Mouse (Mus musculus) megakaryocyte-erythroid progenitor cell, adult 5 weeks (primary cell): ENCODE measurements around the gene Gm3238. TPM values are rescaled to one million over a fixed set of nuclear protein-coding genes. Genes with fewer than 3 reads are reported as not detected.

Source experiments
- polyA plus RNA-seq: library from polyadenylated mRNA; stranded (reverse); fragments of >175 nt; gene quantifications from 2 replicates; pipeline ENCODE4 v1.2.3, GENCODE M21; 2012

Gm3238 gene
- polyA plus RNA-seq, result not detected in 2 replicates

GRCm38 (mm10) chr10:77771225-77771624, at the start of gene Gm3238:
TSS of gene Gm3238 (minus strand) at chr10:77771325.

GRCm38 (mm10) chr10:77814382-77814781, 43.3 kb upstream of the Gm3238 start, which contains the start of gene Gm2696:
TSS of gene Gm2696 (plus strand) at chr10:77814682.

GRCm38 (mm10) chr10:77811743-77812142, 40.6 kb upstream of the Gm3238 start, which contains the start of gene Gm9507:
TSS of gene Gm9507 (minus strand) at chr10:77811843.

GRCm38 (mm10) chr10:77798921-77799508, 27.9 kb upstream of the Gm3238 start, which contains the start of gene Gm19668:
TSS of gene Gm19668 (minus strand) at chr10:77799133.

GRCm38 (mm10) chr10:77794976-77795375, 23.9 kb upstream of the Gm3238 start, which contains the start of gene Gm9639:
TSS of gene Gm9639 (minus strand) at chr10:77795076.

GRCm38 (mm10) chr10:77787876-77788275, 16.8 kb upstream of the Gm3238 start, which contains the start of gene Gm7137:
TSS of gene Gm7137 (minus strand) at chr10:77788200.

GRCm38 (mm10) chr10:77782442-77782841, 11.3 kb upstream of the Gm3238 start, which contains the start of gene Gm3250:
TSS of gene Gm3250 (minus strand) at chr10:77782542.

GRCm38 (mm10) chr10:77776844-77777243, 5.7 kb upstream of the Gm3238 start, which contains the start of gene Gm7138:
TSS of gene Gm7138 (minus strand) at chr10:77776944.

GRCm38 (mm10) chr10:77759582-77759981, 11.5 kb downstream of the Gm3238 start, which contains the start of gene Gm3233:
TSS of gene Gm3233 (minus strand) at chr10:77759682.

GRCm38 (mm10) chr10:77751254-77751653, 19.9 kb downstream of the Gm3238 start, which contains the start of gene Gm9736:
TSS of gene Gm9736 (minus strand) at chr10:77751354.

GRCm38 (mm10) chr10:77741924-77742688, 29.0 kb downstream of the Gm3238 start, which contains the start of gene Gm18596:
TSS of gene Gm18596 (minus strand) at chr10:77742638.

GRCm38 (mm10) chr10:77726186-77726585, 44.9 kb downstream of the Gm3238 start, which contains the start of gene Gm10100:
TSS of gene Gm10100 (plus strand) at chr10:77726486.

Other genes starting within 250 kb of the Gm3238 start
- gene Itgb2, start 241.1 kb downstream of the Gm3238 start, polyA plus RNA-seq, result 23.7 and 24.8 TPM in 2 replicates
- 119 and 164 TPM in 2 replicates for gene Pttg1ip, start 189.6 kb downstream of the Gm3238 start, polyA plus RNA-seq
- gene Sumo3, start 165.2 kb downstream of the Gm3238 start, polyA plus RNA-seq, result 207 and 270 TPM in 2 replicates
- gene Gm49325, start 165.1 kb downstream of the Gm3238 start, polyA plus RNA-seq, result 2.6 TPM in 1 of 2 replicates, not detected in the other
- 43.2 and 45.3 TPM in 2 replicates for gene Ube2g2, start 149.1 kb downstream of the Gm3238 start, polyA plus RNA-seq
- gene Tspear, start 84.8 kb downstream of the Gm3238 start, polyA plus RNA-seq, result 0.16 and 0.70 TPM in 2 replicates
- gene Gm19402, start 80.6 kb downstream of the Gm3238 start, polyA plus RNA-seq, result not detected in 2 replicates
- 0.09 TPM in 1 of 2 replicates, not detected in the other for gene Gm9508, start 74.1 kb downstream of the Gm3238 start, polyA plus RNA-seq
- gene Gm10272, start 64.7 kb downstream of the Gm3238 start, polyA plus RNA-seq, result not detected in 2 replicates
- not detected in 2 replicates for gene Gm10024, start 59.9 kb downstream of the Gm3238 start, polyA plus RNA-seq
- not detected in 2 replicates for gene Gm10142, start 55.5 kb downstream of the Gm3238 start, polyA plus RNA-seq
- gene Krtap12-1, start 50.7 kb downstream of the Gm3238 start, polyA plus RNA-seq, result not detected in 2 replicates
- not detected in 2 replicates for gene Gm10100, start 44.8 kb downstream of the Gm3238 start, polyA plus RNA-seq
- gene Gm18596, start 28.7 kb downstream of the Gm3238 start, polyA plus RNA-seq, result not detected in 2 replicates
- gene Gm9736, start 20.0 kb downstream of the Gm3238 start, polyA plus RNA-seq, result not detected in 2 replicates
- gene Gm3233, start 11.6 kb downstream of the Gm3238 start, polyA plus RNA-seq, result not detected in 2 replicates
- gene Gm7138, start 5.6 kb upstream of the Gm3238 start, polyA plus RNA-seq, result not detected in 2 replicates
- gene Gm3250, start 11.2 kb upstream of the Gm3238 start, polyA plus RNA-seq, result not detected in 2 replicates
- gene Gm7137, start 16.9 kb upstream of the Gm3238 start, polyA plus RNA-seq, result not detected in 2 replicates
- not detected in 2 replicates for gene Gm9639, start 23.8 kb upstream of the Gm3238 start, polyA plus RNA-seq
- not detected in 2 replicates for gene Gm19668, start 27.8 kb upstream of the Gm3238 start, polyA plus RNA-seq
- gene Gm9507, start 40.5 kb upstream of the Gm3238 start, polyA plus RNA-seq, result not detected in 2 replicates
- gene Gm2696, start 43.4 kb upstream of the Gm3238 start, polyA plus RNA-seq, result not detected in 2 replicates
- not detected in 2 replicates for gene Krtap10-4, start 55.8 kb upstream of the Gm3238 start, polyA plus RNA-seq
- not detected in 2 replicates for gene Krtap10-10, start 64.6 kb upstream of the Gm3238 start, polyA plus RNA-seq
- not detected in 2 replicates for gene Gm36176, start 75.5 kb upstream of the Gm3238 start, polyA plus RNA-seq
- gene Gm10318, start 81.5 kb upstream of the Gm3238 start, polyA plus RNA-seq, result 0.12 TPM in 1 of 2 replicates, not detected in the other
- not detected in 2 replicates for gene Gm3285, start 90.7 kb upstream of the Gm3238 start, polyA plus RNA-seq
- 0.07 and 0.10 TPM in 2 replicates for gene Lrrc3, start 131.2 kb upstream of the Gm3238 start, polyA plus RNA-seq
- gene Trpm2, start 199.2 kb upstream of the Gm3238 start, polyA plus RNA-seq, result 1.8 and 3.2 TPM in 2 replicates
- gene 1810043G02Rik, start 207.2 kb upstream of the Gm3238 start, polyA plus RNA-seq, result 31.2 and 32.5 TPM in 2 replicates
- 92.4 and 96.4 TPM in 2 replicates for gene Pfkl, start 238.8 kb upstream of the Gm3238 start, polyA plus RNA-seq